Mouse (Mus musculus) ES-E14 (cell line): ENCODE results near the gene Ccdc148. TPM values are rescaled to one million over a fixed set of nuclear protein-coding genes. Genes with fewer than 3 reads are reported as not detected.

Experiments
- DNase-seq: peaks from one replicate; pipeline ENCODE4 v3.0.0-alpha.2; 2013; ENCODE audit warnings: low read depth, low spot score
- H3K27ac ChIP-seq: 2 replicates; pipeline ENCODE4 v1.5.1; 2012; ENCODE audit warnings: low read depth, mild to moderate bottlenecking, low read length, moderate library complexity, mixed read lengths; ENCODE audit not compliant: poor library complexity, insufficient read depth, severe bottlenecking
- H3K36me3 ChIP-seq: 2 replicates; pipeline ENCODE4 v1.6.1; 2012; ENCODE audit warnings: mild to moderate bottlenecking, low read length, moderate library complexity, mixed read lengths; ENCODE audit not compliant: control insufficient read depth, poor library complexity, insufficient read depth, severe bottlenecking
- H3K4me1 ChIP-seq, 2 experiments: fragments of 150-350 bp in 1 of 2; sonication (generic) in 1 of 2; 2 replicates each; pipeline ENCODE4 v1.6.1; 2012; ENCODE audit warnings: low read length in 2 of 2, mild to moderate bottlenecking in 1 of 2, mixed read lengths in 1 of 2; ENCODE audit not compliant: control insufficient read depth in 2 of 2, insufficient read depth in 2 of 2, poor library complexity in 1 of 2
- H3K4me3 ChIP-seq, 2 experiments: fragments of 150-350 bp in 1 of 2; sonication (generic) in 1 of 2; 2 replicates each; pipeline ENCODE4 v1.5.1; 2012; ENCODE audit warnings: low read length in 2 of 2, low read depth in 1 of 2, mild to moderate bottlenecking in 1 of 2, mixed read lengths in 1 of 2; ENCODE audit not compliant: insufficient read depth in 1 of 2, poor library complexity in 1 of 2, severe bottlenecking in 1 of 2
- H3K9ac ChIP-seq: 2 replicates; pipeline ENCODE4 v1.6.1; 2012; ENCODE audit warnings: low read depth, mild to moderate bottlenecking, low read length, mixed read lengths; ENCODE audit not compliant: poor library complexity, insufficient read depth, severe bottlenecking
- H3K9me3 ChIP-seq: fragments of 150-350 bp; sonication (generic); 2 replicates; pipeline ENCODE4 v1.6.1; 2012; ENCODE audit warnings: low read depth, mild to moderate bottlenecking, low read length; ENCODE audit not compliant: control insufficient read depth, insufficient read depth
- CHD2 ChIP-seq: IDR thresholded peaks from 2 replicates; pipeline ENCODE4 v1.6.1; 2014; ENCODE audit warnings: mild to moderate bottlenecking, low read depth, low read length, inconsistent platforms
- HCFC1 ChIP-seq: IDR thresholded peaks from 2 replicates; pipeline ENCODE4 v1.6.1; 2012; ENCODE audit warnings: low read length, inconsistent platforms, borderline replicate concordance; ENCODE audit not compliant: insufficient read depth
- MAFK ChIP-seq: IDR thresholded peaks from 2 replicates; pipeline ENCODE4 v1.6.1; 2014; ENCODE audit warnings: mild to moderate bottlenecking, low read depth, low read length, inconsistent platforms; ENCODE audit not compliant: insufficient read depth
- ZC3H11A ChIP-seq: IDR thresholded peaks from 2 replicates; pipeline ENCODE4 v1.6.1; 2012; ENCODE audit warnings: low read depth, mild to moderate bottlenecking, inconsistent platforms, low read length, borderline replicate concordance
- ZNF384 ChIP-seq: IDR thresholded peaks from 2 replicates; pipeline ENCODE4 v1.6.1; 2012; ENCODE audit warnings: low read depth, low read length, inconsistent platforms
- in situ Hi-C, 2 experiments: fragments of 600-800 bp; cut with MboI; formaldehyde crosslinking; loops; one replicate each; pipeline ENCODE4 v1.15.1; 2025; ENCODE audit warnings: low sequenced_read_pairs in 2 of 2, inconsistent platforms in 1 of 2; ENCODE audit not compliant: unreplicated experiment in 2 of 2
- total RNA-seq: library from RNA; depleted of rRNA; stranded (reverse); fragments of 300-350 nt; gene quantifications from 2 replicates; pipeline ENCODE4 v1.2.3, GENCODE M21; 2012

The Ccdc148 gene
- total RNA-seq, 1 experiment: 0.27 TPM

- peaks cover 0 to 3% of the 10 kb centered on the region in 2 experiments; a peak in 1 of 4 replicates for H3K4me1 ChIP-seq
- TF ChIP-seq CHD2 (no peak), MAFK (no peak), HCFC1 (no peak), ZC3H11A (no peak), ZNF384 (no peak)
- no peak overlapping the region for H3K4me3 ChIP-seq
- no peak for DNase-seq
- H3K27ac ChIP-seq: no peak overlapping the region
- in situ Hi-C loops: no loop called here
- no peak overlapping the region for H3K9ac ChIP-seq
- no peaks in the 10 kb centered on the region for H3K9me3 ChIP-seq
- H3K36me3 ChIP-seq: no peaks in the 10 kb centered on the region
Observed at GRCm38 (mm10) chr2:59155428-59155827, 5.1 kb downstream of the Ccdc148 start.

- DNase-seq: no peak
- Histone ChIP-seq H3K9ac (no peak overlapping the region), H3K4me1 (no peaks in the 10 kb centered on the region), H3K9me3 (no peaks in the 10 kb centered on the region), H3K4me3 (no peak overlapping the region), H3K27ac (no peak overlapping the region), H3K36me3 (no peaks in the 10 kb centered on the region)
- TF ChIP-seq HCFC1: no peak
- no peak for TF ChIP-seq ZC3H11A
- TF ChIP-seq CHD2: no peak
- no peak for TF ChIP-seq MAFK
- TF ChIP-seq ZNF384: no peak
- in situ Hi-C loops: no loop called here
Observed at GRCm38 (mm10) chr2:59131044-59131443, 29.4 kb downstream of the Ccdc148 start.

- no peak for DNase-seq
- Histone ChIP-seq H3K4me3 (no peak overlapping the region), H3K9ac (no peak overlapping the region), H3K27ac (no peak overlapping the region), H3K9me3 (no peaks in the 10 kb centered on the region), H3K36me3 (no peaks in the 10 kb centered on the region), H3K4me1 (no peaks in the 10 kb centered on the region)
- in situ Hi-C loops: no loop called here
- TF ChIP-seq HCFC1: no peak
- no peak for TF ChIP-seq ZC3H11A
Observed at GRCm38 (mm10) chr2:59129821-59130220, 30.7 kb downstream of the Ccdc148 start.

GRCm38 (mm10) chr2:59129023-59129422 lies 31.5 kb downstream of the Ccdc148 start:
- Histone ChIP-seq H3K36me3 (no peaks in the 10 kb centered on the region), H3K27ac (no peak overlapping the region), H3K9ac (no peak overlapping the region), H3K4me1 (no peaks in the 10 kb centered on the region), H3K4me3 (no peak overlapping the region), H3K9me3 (no peaks in the 10 kb centered on the region)
- TF ChIP-seq ZC3H11A (no peak), ZNF384 (no peak), CHD2 (no peak), MAFK (no peak), HCFC1 (no peak)
- in situ Hi-C loops: no loop called here
- no peak for DNase-seq

GRCm38 (mm10) chr2:59055615-59056145 lies 104.8 kb downstream of the Ccdc148 start:
- Histone ChIP-seq H3K36me3 (no peaks in the 10 kb centered on the region), H3K4me3 (no peak overlapping the region), H3K27ac (no peak overlapping the region), H3K9me3 (no peaks in the 10 kb centered on the region), H3K4me1 (peaks cover 2 to 9% of the 10 kb centered on the region in 2 experiments; a peak in 2 of 4 replicates), H3K9ac (no peak overlapping the region)
- no peak for DNase-seq
- TF ChIP-seq ZNF384 (no peak), HCFC1 (no peak), ZC3H11A (no peak), MAFK (no peak)
- in situ Hi-C loops: no loop called here
